Mouse (Mus musculus) midbrain, embryonic 11.5 days (tissue): ENCODE results near the gene Yod1. TPM values are rescaled to one million over a fixed set of nuclear protein-coding genes. Genes with fewer than 3 reads are reported as not detected.
A peak's percentile ranks its signal among the peaks of the same experiment; 100 is the strongest.

ENCODE experiments used
- ATAC-seq: fragments of 200-750 bp; cut with Nextera tagmentation; 2 replicates; pipeline ENCODE4 v1.8.0; 2017; ENCODE audit warnings: moderate TSS enrichment, moderate library complexity; ENCODE audit not compliant: low FRiP score
- DNase-seq: peaks from one replicate; pipeline ENCODE4 v3.0.0; 2015; ENCODE audit warnings: low spot score; ENCODE audit errors: missing footprints
- H3K27ac ChIP-seq: fragments of 300-500 bp; sonication (generic); 2 replicates; pipeline ENCODE4 v1.5.1; 2014; ENCODE audit warnings: low read depth, low read length
- H3K27me3 ChIP-seq: fragments of 300-500 bp; sonication (generic); 2 replicates; pipeline ENCODE4 v1.6.1; 2014; ENCODE audit warnings: mild to moderate bottlenecking, low read length, moderate library complexity, mixed read lengths; ENCODE audit not compliant: control insufficient read depth, insufficient read depth
- H3K36me3 ChIP-seq: fragments of 300-500 bp; sonication (generic); 2 replicates; pipeline ENCODE4 v1.6.1; 2014; ENCODE audit warnings: mild to moderate bottlenecking, low read length, moderate library complexity, mixed read lengths; ENCODE audit not compliant: control insufficient read depth, insufficient read depth
- H3K4me1 ChIP-seq: fragments of 300-500 bp; sonication (generic); 2 replicates; pipeline ENCODE4 v1.6.1; 2014; ENCODE audit warnings: low read length; ENCODE audit not compliant: control insufficient read depth, insufficient read depth
- H3K4me2 ChIP-seq: fragments of 300-500 bp; sonication (generic); 2 replicates; pipeline ENCODE4 v1.6.1; 2014; ENCODE audit warnings: mild to moderate bottlenecking, moderate library complexity
- H3K4me3 ChIP-seq: fragments of 300-500 bp; sonication (generic); 2 replicates; pipeline ENCODE4 v1.5.1; 2014; ENCODE audit warnings: low read depth, low read length
- H3K9ac ChIP-seq: fragments of 300-500 bp; sonication (generic); 2 replicates; pipeline ENCODE4 v1.6.1; 2014; ENCODE audit warnings: low read length
- H3K9me3 ChIP-seq: fragments of 300-500 bp; sonication (generic); 2 replicates; pipeline ENCODE4 v1.6.1; 2016; ENCODE audit warnings: low read length; ENCODE audit not compliant: control insufficient read depth
- WGBS: fragments of 180-500 bp; shearing (Covaris S2); extraction: QIAGEN DNeasy Blood & Tissue Kit; methylation state at CpG from one replicate; pipeline ENCODE4 v1.1.7; 2014; 5-methylcytosine and 5-hydroxymethylcytosine counted together
- polyA plus RNA-seq: library from polyadenylated mRNA; unstranded; fragments of >200 nt; fragmentation: Nextera tagmentation; extraction: Ambion mirVana; gene quantifications from 2 replicates; pipeline ENCODE4 v1.2.1, GENCODE M21; 2014

Gene Yod1
- polyA plus RNA-seq, 1 experiment from 2014 or later, result 11.7 TPM

GRCm38 (mm10) chr1:130738551-130739106, 21.5 kb downstream of the Yod1 start:
- Histone ChIP-seq H3K27ac (no peak overlapping the region), H3K36me3 (no peaks in the 10 kb centered on the region), H3K4me3 (no peak overlapping the region), H3K4me1 (no peaks in the 10 kb centered on the region), H3K27me3 (no peaks in the 10 kb centered on the region), H3K4me2 (no peak overlapping the region), H3K9me3 (no peaks in the 10 kb centered on the region), H3K9ac (no peak overlapping the region)
- ATAC-seq (no peak), DNase-seq (peak; percentile 56)
- 89% methylated on average over 3 of the region's 3 CpGs for WGBS

GRCm38 (mm10) chr1:130739636-130740035, 22.5 kb downstream of the Yod1 start:
- H3K27me3 ChIP-seq, result no peaks in the 10 kb centered on the region
- H3K9ac ChIP-seq, result no peak overlapping the region
- no peak overlapping the region for H3K4me3 ChIP-seq
- DNase-seq (peak; percentile 54), ATAC-seq (no peak)
- no peaks in the 10 kb centered on the region for H3K36me3 ChIP-seq
- H3K27ac ChIP-seq, result no peak overlapping the region
- no peaks in the 10 kb centered on the region for H3K4me1 ChIP-seq
- no peak overlapping the region for H3K4me2 ChIP-seq
- 80% methylated on average over 3 of the region's 3 CpGs for WGBS
- no peaks in the 10 kb centered on the region for H3K9me3 ChIP-seq

- Histone ChIP-seq H3K36me3 (no peaks in the 10 kb centered on the region), H3K4me3 (no peak overlapping the region), H3K9ac (no peak overlapping the region), H3K4me2 (no peak overlapping the region), H3K27ac (no peak overlapping the region), H3K4me1 (no peaks in the 10 kb centered on the region), H3K27me3 (no peaks in the 10 kb centered on the region), H3K9me3 (no peaks in the 10 kb centered on the region)
- DNase-seq, result peak; percentile 54
- ATAC-seq, result no peak
- WGBS, result 80% methylated on average over 4 of the region's 4 CpGs
Observed at GRCm38 (mm10) chr1:130740227-130740648, 23.1 kb downstream of the Yod1 start.

GRCm38 (mm10) chr1:130740781-130741720, 23.9 kb downstream of the Yod1 start:
- peak overlapping the region; percentile 1; the same call in 1 of the 2 replicates for H3K27ac ChIP-seq
- peak; percentile 82 for DNase-seq
- H3K4me3 ChIP-seq, result no peak overlapping the region
- H3K27me3 ChIP-seq, result no peaks in the 10 kb centered on the region
- H3K36me3 ChIP-seq, result no peaks in the 10 kb centered on the region
- ATAC-seq, result no peak
- H3K4me1 ChIP-seq, result no peaks in the 10 kb centered on the region
- H3K9me3 ChIP-seq, result no peaks in the 10 kb centered on the region
- H3K9ac ChIP-seq, result no peak overlapping the region
- 58% methylated on average over 15 of the region's 15 CpGs for WGBS
- H3K4me2 ChIP-seq, result no peak overlapping the region

GRCm38 (mm10) chr1:130742201-130742600, 25.1 kb downstream of the Yod1 start:
- Histone ChIP-seq H3K9me3 (no peaks in the 10 kb centered on the region), H3K36me3 (no peaks in the 10 kb centered on the region), H3K4me2 (no peak overlapping the region), H3K27ac (no peak overlapping the region), H3K27me3 (no peaks in the 10 kb centered on the region), H3K4me3 (no peak overlapping the region), H3K9ac (no peak overlapping the region), H3K4me1 (no peaks in the 10 kb centered on the region)
- DNase-seq (peak; percentile 69), ATAC-seq (no peak)
- 83% methylated on average over 7 of the region's 7 CpGs for WGBS

- no peak overlapping the region for H3K4me3 ChIP-seq
- H3K4me1 ChIP-seq, result no peaks in the 10 kb centered on the region
- DNase-seq (no peak), ATAC-seq (no peak)
- no peak overlapping the region for H3K9ac ChIP-seq
- H3K9me3 ChIP-seq, result no peaks in the 10 kb centered on the region
- WGBS, result 96% methylated on average over 1 of the region's 1 CpGs
- no peaks in the 10 kb centered on the region for H3K36me3 ChIP-seq
- H3K27me3 ChIP-seq, result no peaks in the 10 kb centered on the region
- H3K27ac ChIP-seq, result no peak overlapping the region
- H3K4me2 ChIP-seq, result no peak overlapping the region
Observed at GRCm38 (mm10) chr1:130743775-130744174, 26.6 kb downstream of the Yod1 start.

GRCm38 (mm10) chr1:130744217-130744616, 27.1 kb downstream of the Yod1 start:
- Histone ChIP-seq H3K9ac (no peak overlapping the region), H3K27me3 (no peaks in the 10 kb centered on the region), H3K27ac (no peak overlapping the region), H3K36me3 (no peaks in the 10 kb centered on the region), H3K9me3 (no peaks in the 10 kb centered on the region), H3K4me3 (no peak overlapping the region), H3K4me1 (no peaks in the 10 kb centered on the region), H3K4me2 (no peak overlapping the region)
- ATAC-seq, result no peak
- 80% methylated on average over 2 of the region's 2 CpGs for WGBS
- peak; percentile 56 for DNase-seq

- ATAC-seq, result no peak
- Histone ChIP-seq H3K36me3 (no peaks in the 10 kb centered on the region), H3K9ac (no peak overlapping the region), H3K27me3 (no peaks in the 10 kb centered on the region), H3K27ac (no peak overlapping the region), H3K9me3 (no peaks in the 10 kb centered on the region), H3K4me3 (no peak overlapping the region), H3K4me1 (no peaks in the 10 kb centered on the region), H3K4me2 (no peak overlapping the region)
- WGBS, result 91% methylated on average over 5 of the region's 5 CpGs
- peak; percentile 54 for DNase-seq
Observed at GRCm38 (mm10) chr1:130744961-130745360, 27.8 kb downstream of the Yod1 start.

- no peaks in the 10 kb centered on the region for H3K36me3 ChIP-seq
- no peaks in the 10 kb centered on the region for H3K4me1 ChIP-seq
- H3K27me3 ChIP-seq, result no peaks in the 10 kb centered on the region
- no peak overlapping the region for H3K27ac ChIP-seq
- 90% methylated on average over 3 of the region's 3 CpGs for WGBS
- no peak overlapping the region for H3K4me2 ChIP-seq
- no peak overlapping the region for H3K9ac ChIP-seq
- ATAC-seq (no peak), DNase-seq (peak; percentile 60)
- no peaks in the 10 kb centered on the region for H3K9me3 ChIP-seq
- no peak overlapping the region for H3K4me3 ChIP-seq
Observed at GRCm38 (mm10) chr1:130745591-130745990, 28.5 kb downstream of the Yod1 start.
